Mouse (Mus musculus) c-Kit-positive CD71-positive TER-119-negative erythroid progenitor cells, embryonic 14.5 days (primary cell): Measurements from ENCODE around the gene Gm2174.

Experiments used
- DNase-seq: peaks from one replicate; pipeline ENCODE4 v3.0.0-alpha.2; 2013; ENCODE audit warnings: low read depth

The Gm2174 gene

GRCm38 (mm10) chrX:56447524-56448015 is at the start of gene Gm2174:
Gene Gm2174 (plus strand): TSS chrX:56447965.
- no peak for DNase-seq

- DNase-seq: no peak
Observed at GRCm38 (mm10) chrX:56404646-56405045, 43.1 kb upstream of the Gm2174 start.

DNA sequence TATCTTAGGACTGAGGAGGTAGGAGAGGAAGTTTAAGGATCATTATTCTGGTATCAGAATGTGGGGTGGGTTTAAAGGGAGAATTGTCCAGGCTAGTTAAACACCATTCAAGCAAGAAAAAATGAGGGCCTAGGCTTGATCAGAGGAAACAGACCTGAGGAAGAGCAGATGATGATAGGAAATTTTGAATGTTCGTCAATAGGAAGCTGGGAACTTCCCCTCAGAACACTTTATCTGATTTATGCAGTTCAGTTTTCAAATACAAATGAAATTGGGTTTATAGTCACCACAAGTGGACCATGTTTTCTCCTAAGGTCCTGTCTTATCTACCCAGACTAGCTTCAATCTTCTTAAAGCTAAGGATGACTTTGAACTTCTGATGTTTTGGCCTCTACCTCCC is 42.3 kb upstream of the Gm2174 start:
- no peak for DNase-seq

DNA sequence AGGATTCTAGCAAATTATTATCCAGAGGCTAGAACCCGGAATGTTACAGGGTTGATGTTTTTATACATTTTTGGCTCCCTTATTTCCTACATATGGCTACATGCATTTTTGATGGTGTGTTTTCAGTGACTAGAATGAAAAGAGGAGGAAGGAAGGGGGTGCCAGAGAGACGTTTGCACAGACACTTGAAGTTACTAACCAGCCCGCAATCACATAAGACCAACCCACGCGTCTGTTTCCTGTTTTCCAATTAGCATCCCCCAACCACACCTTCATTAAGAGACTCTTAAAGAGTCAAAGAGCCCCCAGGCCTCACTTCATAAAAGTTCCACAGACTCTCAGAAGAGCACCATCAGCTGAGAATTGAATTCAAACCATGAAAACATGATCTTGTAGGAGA is 41.6 kb upstream of the Gm2174 start:
- no peak for DNase-seq

DNA sequence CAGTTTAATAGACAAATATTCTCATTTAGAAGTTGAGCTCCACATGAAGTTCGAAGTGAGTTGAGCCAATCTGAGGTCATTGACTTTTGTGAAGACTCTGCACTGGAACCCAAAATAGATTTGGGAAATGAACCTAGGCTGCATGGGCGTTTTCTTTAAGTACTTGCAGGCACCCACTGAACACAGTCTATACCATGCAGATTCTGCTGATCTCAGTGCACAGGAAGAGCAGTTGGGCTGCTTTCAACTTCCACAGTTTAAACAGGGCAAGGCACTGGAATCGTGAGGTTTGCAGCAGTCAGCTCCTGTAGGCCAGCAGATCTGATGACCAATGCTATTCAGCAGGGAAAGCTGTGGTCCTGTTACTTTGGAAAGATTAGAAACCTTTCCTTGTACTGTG is 31.5 kb upstream of the Gm2174 start:
- DNase-seq: no peak

DNA sequence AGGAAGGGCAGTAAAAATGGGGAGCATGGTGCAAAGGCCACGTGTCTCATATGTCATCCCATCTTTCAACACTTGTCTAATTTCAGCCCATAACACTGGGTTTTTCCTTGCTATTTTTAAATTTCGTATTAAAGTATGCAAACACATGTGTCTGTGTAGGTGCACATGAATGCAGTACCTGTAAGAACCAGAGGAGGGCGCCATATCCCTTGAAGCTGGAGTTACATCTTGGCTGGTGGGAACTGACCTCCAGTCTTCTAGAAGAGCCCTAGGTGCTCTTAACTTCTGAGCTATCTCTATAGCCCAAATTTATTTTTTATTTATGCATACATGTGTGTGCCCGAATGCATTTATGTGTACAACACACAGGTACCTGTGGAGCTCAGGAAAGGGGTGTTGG is 30.2 kb upstream of the Gm2174 start:
- no peak for DNase-seq

- DNase-seq: no peak
Observed at GRCm38 (mm10) chrX:56430601-56431000, 17.2 kb upstream of the Gm2174 start.

DNA sequence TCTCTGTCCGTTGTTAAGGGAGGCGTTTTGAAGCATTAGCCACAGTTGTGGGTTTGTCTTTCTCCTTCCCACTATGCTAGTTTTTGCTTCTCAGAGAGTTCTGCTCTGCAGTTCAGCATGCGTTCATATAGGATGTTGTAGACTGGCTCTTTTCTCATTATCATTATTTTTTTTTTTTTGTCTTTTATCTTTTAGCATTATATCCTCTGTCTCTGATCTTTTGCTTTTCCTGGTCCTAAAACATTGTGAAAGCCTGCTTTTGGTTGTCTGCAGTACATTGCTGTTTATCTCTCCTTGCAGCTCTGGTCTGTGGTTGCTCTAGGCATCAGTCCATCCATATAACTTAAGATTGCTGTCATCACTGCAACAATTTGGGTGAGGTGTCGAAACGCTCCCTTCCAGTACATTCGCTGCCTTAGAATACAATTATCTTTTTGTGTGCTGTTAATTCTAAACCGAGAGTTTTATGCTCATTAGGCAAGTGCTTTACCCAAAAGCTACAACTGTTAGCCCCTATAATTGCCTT is 11.9 kb upstream of the Gm2174 start:
- DNase-seq: no peak

GRCm38 (mm10) chrX:56446487-56447428 is 1.0 kb upstream of the Gm2174 start:
- peak; percentile 63 for DNase-seq

- DNase-seq: peak; percentile 63
Observed at GRCm38 (mm10) chrX:56454671-56455371, 7.1 kb downstream of the Gm2174 start, which contains the start of gene Ints6l. Gene Ints6l (plus strand): TSS chrX:56454857.

DNA sequence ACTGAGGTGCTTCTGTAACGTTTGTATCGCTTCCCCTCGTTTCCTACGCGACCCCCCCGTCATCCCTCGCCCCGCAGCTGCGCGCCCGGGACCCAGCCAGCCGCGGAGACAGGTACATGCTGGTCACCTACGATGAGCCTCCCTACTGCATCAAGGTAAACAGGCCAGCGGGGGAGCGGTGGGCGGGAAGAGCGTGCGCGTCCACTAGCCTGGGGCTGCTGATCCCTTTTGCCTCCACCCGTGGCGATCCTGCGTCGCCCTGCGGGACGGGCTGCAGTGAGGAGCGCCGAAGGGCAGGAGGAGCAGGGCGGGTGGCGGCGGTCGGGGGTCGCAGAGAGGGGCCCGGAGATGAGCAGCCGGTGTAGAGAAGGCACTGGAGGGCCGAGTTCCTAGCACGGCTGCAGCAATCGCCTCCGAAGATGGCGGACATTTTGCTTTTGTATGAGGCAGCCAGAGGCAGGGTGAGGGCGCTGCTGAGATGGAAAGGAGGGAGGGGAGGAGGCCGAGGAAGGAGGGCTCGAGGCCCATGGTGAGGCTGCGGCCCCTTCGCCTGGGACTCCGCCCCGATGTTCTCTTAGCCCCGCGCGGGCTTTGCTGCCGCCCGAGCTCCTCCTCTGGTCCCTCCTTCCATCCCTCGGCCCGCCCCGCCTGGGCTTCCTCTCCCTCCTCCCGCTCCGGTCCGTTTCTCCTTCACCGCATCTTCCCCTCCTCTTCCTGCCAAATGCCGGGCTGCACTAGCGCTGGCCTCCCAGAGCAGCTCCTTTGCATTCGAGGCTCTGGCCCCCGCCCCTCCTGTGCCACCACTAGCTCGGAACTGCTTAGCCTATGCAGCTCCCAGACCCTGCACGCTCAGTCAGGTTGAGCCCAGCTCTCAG is 7.8 kb downstream of the Gm2174 start:
- peak; percentile 65 for DNase-seq

GRCm38 (mm10) chrX:56456379-56456778 is 8.6 kb downstream of the Gm2174 start:
- peak; percentile 68 for DNase-seq

DNA sequence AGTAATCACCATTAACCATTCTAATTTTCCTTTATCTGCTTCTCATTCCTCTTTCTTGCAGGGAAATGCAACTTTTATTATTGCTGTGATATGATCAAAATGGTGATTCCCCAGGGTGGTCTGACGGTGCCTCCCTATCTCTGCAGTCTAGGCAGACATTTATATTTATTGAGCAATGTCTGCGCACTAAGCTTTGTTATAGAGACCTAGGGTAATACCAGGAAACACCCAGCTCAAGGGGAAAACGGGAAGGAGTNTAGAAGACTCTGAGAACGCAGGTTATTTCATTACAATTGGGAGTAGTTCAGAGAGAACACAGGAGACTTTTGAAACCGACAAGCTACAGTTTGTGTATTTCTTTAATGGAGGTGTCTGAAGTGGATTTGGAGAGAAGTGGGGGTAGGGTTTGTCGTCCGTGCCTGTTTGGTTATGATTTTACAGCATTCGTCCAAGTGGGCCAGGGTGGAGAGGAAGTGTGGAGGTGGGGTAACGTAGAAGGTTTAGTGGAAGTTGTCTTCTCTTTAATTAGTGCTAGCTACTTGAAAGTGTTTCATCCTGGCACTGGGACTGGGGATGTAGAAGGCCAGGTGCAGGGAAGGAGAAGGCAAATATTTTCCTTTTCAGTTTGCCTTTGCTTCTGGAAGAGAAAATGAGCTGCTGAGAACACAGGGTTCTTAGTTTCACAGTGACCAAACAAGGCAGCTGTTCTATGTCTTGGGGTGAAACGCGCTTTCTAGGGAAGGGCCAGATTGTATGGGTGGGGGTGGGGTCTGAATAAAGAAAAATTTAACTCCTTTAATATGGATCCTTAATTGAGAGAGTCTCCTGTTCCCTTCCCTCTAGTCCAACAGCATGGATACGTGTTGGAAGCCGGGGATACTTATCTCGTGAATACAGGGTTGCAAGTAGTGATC is 14.5 kb downstream of the Gm2174 start:
- DNase-seq: no peak

GRCm38 (mm10) chrX:56464906-56465305 is 17.1 kb downstream of the Gm2174 start:
- DNase-seq: no peak

- no peak for DNase-seq
Observed at GRCm38 (mm10) chrX:56467688-56468087, 19.9 kb downstream of the Gm2174 start.

DNA sequence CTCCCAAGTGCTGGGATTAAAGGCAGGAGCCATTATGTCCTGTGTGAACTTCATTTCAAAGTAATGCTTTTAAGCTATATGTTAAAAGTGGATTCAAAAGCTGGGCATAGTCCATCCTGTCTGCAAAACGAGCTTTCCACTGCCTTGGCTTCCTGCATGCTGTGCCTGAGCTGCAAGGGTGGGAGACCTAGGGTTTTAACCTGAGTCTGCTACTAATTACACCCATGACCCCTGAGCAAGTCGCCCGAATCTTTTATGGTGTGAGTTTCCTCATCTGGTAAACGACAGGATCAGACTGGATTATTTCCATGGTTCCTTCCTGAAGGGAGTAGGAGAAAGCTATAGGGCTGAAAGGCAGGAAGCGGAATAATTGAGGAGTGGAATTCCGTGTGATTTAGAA is 20.7 kb downstream of the Gm2174 start:
- no peak for DNase-seq

DNA sequence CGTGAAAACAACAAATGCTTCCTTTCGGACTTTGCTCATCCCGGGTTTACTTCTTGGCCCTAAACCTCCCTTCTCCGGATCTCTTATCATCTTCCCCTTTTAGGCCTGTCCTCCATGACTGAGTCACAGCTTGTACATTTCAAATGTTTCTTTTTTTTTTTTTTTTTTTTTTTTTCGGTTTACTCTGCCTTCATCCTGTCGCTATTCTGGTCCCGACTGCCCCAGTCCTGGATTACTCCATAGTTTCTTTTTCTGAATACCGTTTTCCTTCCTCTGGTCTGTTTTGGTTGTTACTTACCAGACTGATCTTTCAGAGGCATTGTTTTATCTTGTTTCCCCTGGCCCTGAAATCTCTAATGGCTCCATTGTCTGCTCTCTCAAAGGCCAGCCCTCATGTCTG is 26.3 kb downstream of the Gm2174 start:
- no peak for DNase-seq

- no peak for DNase-seq
Observed at GRCm38 (mm10) chrX:56477553-56477952, 29.8 kb downstream of the Gm2174 start.

GRCm38 (mm10) chrX:56481906-56482305 is 34.1 kb downstream of the Gm2174 start:
- DNase-seq: no peak

GRCm38 (mm10) chrX:56489758-56490157 is 42.0 kb downstream of the Gm2174 start:
- DNase-seq: peak; percentile 48

DNA sequence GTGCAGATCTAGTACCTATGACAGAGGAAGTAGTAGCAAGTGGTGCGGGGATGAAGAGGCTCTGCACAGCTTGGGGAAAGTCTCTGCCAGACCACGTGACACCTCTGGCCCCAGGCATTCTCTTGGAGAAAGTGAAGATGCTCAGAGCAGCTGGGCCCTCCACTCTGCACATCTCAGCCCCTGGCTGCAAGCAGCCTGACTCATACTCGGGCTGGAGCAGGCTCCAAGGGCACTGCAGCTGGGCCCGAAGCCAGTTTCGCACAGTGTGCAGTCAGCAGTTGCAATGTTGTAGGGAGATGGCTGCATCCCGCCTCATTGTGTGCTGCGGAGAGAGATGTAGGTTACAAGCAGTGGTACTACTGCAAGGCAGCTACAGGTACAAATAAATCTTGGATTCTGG is 49.5 kb downstream of the Gm2174 start:
- no peak for DNase-seq
